Mouse (Mus musculus): ENCODE data around the gene Lhx4.

The Lhx4 gene

GRCm38 (mm10) chr1:155741988-155742387, 9.5 kb downstream of the Lhx4 start:
- no peak for DNase-seq

DNA sequence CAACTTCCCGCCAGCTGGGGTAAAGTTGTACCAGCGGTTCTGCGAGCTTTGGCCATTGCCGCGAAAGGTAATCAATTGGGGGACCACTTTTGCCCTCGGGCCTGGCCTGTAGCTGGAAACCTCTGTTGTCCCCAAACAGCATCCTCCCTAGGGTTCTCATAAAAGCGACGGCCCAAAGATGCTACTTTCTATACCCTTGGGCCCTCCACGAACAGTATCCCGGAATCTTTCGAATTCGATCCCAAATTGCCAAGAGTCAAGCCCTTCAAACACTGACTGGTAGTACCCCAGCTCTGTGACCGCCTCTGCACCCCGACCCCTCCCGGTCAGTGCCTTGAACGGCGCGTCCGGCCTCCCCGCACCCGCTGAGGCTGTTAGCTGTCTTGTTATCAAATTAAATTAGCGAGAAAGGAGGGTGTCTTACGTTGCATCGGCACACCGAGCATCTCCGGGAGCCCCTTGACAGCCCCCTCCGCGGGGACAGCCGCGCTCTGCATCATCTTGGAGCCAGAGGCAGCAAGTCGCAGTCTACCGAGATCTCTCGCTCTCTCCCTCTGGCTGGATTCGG, 10.0 kb downstream of the Lhx4 start:
- DNase-seq: no peak

DNA sequence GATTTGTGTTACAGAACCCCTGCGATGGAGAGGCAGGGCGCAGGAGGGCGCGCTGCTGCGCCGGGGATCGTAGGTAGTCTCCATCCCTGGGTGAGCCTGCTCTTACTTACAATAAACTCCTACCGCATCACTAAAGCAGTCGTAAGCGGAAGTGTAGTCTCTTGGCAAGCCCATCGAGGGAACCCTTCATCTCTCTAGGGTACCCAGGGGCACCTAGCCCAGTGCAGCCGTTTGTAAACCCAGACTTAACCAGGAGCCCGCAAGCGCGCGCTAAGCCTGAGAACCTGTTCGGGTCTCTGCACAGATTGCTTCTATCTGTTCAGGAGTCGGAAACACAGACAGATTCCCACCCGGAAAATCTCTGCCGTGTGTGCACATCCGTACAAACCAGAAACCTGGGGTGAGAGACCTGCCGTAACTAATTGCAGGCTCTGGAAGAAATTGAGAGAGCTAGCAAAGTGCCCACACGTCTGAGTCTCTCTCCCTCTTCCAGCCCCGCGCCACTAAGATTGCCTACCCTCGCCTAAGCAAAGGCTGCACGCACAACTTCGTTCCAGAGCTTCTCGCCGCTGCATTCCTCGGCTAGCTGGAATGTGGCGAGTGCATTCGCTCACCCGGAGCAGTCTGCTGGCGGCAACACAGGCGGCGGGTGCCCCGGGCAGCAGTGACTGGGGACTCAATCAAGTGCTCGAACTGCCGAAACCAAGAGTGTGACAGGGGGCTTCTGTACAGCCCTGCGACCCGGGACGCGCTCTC, 10.7 kb downstream of the Lhx4 start:
- DNase-seq: no peak

DNA sequence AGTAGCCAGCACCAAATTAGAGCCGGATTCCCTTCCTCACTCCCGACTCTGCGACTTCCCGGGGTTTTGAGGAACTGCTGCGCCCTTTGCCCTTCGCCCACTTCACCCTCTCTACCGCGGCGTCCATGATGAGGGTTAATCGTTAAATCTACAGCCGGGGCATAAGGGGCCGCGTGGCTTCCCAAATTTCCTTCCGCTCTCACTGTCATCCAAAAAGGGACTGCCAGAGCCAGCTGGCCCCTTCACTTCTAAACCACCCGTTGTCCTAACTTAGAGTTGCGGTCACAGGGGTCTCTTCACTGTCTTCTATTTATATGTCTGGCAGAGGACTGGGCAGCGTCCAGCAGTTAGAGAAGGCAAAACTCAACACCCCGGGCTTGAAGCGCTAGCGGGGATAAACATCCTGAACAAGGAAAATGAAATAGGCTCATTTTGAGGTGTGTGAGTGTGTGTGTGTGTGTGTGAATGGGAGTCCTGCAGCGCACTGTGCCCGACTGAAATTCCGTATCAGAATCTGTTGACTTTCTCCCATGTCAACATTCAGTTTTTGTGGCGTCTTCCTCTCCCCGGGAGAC, 13.6 kb downstream of the Lhx4 start:
- no peak for DNase-seq

DNA sequence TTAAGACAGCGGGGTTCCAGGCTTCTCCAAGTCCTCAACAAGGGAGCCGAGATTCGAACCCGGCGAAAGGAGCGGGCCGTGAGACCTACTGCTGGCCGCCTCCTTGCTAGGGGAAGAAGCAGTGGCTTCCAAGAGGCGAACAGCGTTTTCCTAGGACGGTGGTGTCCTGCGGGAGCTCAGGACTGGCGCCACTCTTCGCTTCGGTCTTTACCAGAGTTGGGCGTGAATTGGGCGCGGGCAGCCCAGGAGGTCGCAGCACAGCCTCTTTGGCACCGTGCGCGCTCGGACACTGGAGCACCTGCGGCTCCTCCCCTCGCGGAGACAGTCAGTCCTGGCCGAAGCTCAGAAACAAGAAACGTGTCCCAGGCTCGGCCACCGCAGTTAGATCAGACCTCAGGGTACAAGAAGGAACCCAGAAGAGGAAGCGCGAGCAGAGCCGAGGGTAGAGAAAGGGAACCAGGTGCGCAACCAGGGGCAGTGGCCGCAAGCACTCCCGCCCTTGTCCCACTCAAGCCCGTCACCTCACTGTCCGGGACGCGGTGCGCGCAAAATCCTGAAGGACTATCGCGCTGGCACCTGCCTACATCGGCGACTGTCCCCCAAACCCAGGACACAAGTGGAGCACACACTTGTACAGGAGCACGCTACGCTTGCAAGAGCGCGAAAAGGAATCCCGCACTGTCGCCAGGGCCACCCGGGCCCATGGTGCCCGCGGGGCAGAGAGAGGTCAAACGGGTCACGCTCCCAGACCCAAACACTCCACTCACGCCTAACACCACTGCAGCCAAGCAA, 14.3 kb downstream of the Lhx4 start:
- DNase-seq: no peak

GRCm38 (mm10) chr1:155736096-155736825, 15.2 kb downstream of the Lhx4 start:
- no peak for DNase-seq

DNA sequence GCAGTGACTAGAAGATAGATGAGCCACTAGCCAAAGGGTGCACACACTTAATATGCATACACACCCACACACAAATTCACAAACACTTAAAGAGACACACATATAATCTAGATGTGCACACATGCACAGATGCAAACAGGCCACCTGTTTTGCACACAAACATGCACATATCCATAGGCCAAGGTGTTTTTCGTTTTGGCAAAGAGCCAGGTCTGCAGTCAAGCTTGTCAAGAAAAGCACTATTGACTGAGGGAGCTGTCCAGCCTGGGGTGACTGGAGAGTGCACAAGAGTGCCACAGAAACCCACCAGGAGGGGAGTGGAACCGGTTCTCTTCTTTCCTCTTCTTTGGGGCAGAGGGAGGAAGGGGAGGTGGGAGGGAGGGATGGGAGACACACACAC, 20.3 kb downstream of the Lhx4 start:
- DNase-seq: no peak

GRCm38 (mm10) chr1:155729113-155729795, 22.2 kb downstream of the Lhx4 start:
- DNase-seq: no peak

DNA sequence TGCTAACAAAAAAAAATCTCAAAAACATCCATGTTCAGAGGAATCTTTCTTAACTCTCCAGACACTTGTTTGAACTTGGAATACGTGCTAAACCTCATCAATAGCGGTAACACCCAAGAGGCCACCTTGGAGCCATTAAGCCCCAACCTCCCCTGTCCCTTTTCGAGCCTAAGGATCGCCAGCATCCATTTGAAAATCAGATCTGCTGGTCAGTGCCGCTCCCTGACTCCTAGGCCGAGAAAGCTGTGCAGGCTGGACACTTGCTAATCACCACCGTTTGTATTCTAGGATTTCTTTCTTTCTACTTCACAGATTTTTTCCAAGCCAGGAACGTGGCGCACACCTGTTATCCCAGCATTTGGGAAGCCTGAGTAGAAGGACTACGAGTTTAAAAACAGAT, 23.7 kb downstream of the Lhx4 start:
- DNase-seq: no peak

DNA sequence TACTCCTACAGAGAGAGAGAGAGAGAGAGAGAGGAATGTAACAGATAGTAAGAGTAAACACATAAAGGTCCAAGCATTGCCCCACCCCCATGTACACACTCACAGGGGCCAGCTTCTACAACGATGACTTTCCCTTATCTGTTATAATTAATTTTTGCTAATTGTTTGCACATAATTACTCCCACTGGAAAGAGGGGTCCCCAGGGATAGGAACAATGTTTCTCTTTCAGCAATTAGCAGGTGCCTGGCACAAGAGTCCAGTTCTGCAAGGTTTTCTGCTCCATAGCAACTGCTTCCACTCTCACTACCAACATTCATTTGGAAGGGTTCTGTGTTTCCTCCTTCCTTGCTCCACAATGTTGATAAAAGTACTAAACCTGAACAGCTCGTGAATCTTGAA, 25.6 kb downstream of the Lhx4 start:
- DNase-seq: no peak

- DNase-seq: no peak
Measured at GRCm38 (mm10) chr1:155724301-155724700, 27.2 kb downstream of the Lhx4 start.

GRCm38 (mm10) chr1:155722185-155722584, 29.3 kb downstream of the Lhx4 start:
- peak in 1 of 2 experiments; percentile 36 for DNase-seq

DNA sequence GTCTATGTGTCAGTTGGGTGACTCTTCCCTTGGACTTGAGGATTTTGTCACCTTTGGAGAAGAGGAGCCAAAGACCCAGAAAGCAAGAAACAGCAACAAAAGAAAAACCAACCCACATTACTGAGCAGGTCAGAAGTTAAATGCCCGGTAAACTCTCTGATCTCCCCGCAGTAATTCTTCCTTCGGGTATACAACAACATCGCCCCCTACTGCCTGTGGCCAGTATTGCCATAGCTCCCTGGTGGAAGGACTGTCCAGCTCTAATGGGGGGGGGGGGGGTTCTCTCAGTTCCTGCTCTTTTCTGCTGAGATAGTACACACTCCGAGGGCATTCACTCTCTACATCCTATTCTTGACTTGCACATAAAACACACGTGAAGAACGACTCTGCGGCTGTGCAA, 30.0 kb downstream of the Lhx4 start:
- no peak for DNase-seq

DNA sequence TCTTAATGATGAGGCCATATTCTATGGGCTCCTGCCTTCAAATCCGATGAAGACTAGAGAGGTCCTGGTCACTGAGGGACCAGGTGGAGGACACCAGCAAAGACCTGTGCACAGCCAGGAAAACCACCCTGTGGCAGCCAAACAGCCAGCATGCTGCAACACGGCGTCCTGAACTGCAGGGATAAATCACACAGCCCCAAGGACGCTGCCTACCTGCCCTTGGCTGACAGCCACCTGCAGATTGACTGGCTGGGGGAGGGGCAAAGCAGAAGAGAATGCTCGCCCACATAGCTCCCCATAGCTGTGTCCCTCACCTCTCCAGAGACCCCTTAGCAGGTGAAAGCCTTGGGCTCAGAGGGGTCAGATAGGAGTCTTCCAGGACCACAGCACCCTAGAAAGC, 31.5 kb downstream of the Lhx4 start:
- no peak for DNase-seq

DNA sequence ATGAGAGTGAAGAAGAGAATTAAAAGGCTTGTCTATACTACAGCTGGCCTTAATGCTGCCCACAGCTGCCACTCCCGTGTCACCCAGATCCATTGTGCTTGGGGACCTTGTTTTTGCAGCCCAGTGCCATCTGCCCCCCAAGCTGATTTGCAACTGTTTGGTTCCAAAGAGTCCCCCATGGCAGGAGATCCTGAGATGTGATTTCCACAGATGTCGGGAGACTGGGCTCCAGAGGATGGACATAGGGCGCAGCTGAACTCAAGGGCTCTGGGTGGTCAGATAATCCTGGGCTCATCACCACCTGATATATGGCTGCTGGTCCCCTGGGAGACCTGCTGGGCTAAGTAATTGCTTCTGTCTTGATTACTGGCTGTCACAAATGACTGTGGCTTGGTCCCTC, 32.6 kb downstream of the Lhx4 start:
- no peak for DNase-seq

GRCm38 (mm10) chr1:155717301-155717700, 34.2 kb downstream of the Lhx4 start:
- no peak for DNase-seq

- no peak for DNase-seq
Measured at GRCm38 (mm10) chr1:155715366-155715765, 36.1 kb downstream of the Lhx4 start.

- no peak for DNase-seq
Measured at GRCm38 (mm10) chr1:155713306-155713705, 38.2 kb downstream of the Lhx4 start.

DNA sequence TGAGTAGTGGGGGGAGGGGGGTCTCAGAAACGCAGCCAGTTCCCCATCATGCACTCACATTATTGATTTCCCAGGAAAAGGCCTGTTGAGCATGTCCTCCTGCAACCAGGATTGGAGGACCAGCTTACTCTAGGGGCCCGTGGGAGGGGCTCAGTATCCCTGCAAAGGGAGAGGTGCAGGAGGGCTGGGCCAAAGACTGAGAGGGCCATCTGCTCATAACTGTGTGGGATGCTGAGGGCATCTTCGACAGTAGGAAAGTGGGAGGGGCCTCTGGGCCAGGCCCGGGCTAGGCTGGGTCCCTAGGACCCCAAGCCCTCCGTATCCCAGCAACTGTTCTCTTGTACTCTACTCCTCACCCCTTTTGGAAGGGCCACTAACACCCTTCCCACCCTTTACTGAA, 47.3 kb downstream of the Lhx4 start:
- DNase-seq: no peak

DNA sequence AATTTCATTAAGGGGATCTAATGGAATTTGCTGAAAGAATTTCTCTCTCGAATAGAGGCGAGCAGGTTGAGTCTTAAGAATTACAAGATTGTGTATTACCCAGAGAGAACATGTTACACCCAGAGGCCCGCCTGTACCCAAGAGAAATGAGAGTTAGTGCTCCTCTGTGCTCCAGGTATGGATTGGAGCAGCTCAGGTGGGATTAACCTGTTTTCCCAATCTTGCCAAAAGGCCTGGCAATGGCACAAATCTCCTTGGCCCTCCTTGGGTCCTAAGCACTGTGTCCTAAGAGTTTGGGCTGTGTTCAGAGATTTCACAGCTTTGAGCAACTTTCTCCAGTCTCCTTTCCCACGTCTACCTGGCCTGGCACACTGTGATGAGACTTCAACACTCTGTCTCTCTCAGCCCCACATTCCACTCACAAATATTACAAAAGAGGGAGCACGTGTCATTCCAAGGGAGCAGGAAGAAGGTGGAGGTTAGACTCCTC, 48.2 kb downstream of the Lhx4 start:
- no peak for DNase-seq

- DNase-seq: no peak
Measured at GRCm38 (mm10) chr1:155700886-155701285, 50.6 kb downstream of the Lhx4 start.

Data from spleen, adult 18-20 months (tissue).